Comparison of ENCODE assay signal across 9 mouse cellular contexts in the genomic region with DNA sequence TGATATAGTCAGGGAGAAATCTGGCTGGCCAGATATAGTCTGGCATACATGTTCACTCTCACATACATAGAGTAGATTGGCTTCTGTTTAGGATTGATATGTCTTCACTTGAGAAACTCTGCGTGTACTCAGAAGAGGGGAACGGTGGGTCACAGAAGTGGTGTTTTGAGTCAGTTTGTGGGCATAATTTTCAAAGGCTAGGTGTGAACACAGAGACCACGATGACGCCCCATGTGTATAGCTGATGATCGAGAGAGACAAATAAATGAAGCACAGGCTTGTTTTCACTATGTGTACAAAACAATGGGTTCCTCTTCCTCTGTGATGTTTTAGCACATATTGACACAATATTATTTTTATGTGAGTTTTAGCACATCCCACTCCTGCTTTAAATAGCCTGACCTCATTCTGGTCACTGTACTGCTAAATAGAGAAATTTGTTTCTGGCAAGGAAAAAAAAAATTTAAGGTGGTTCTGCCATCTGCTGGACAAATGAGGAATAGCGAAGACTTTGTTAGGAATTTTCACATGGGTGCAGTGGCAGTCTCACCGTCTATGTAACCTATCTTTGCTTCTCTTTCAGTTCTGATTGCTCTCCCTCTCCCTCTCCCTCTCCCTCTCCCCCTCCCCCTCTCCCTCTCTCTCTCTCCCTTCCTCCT. TPM values are rescaled to one million over a fixed set of nuclear protein-coding genes. Genes with fewer than 3 reads are reported as not detected.
DNase-seq lines count a peak whose midpoint lies in the region; ATAC-seq lines count a peak whose summit lies in the region.
"Had no signal": no experiment of that assay in that cellular context is flagged by ENCODE, and none has a peak within 500 bp of the region (broad histone marks: within the 10 kb centered on the region; RNA-seq: fewer than 3 reads in every experiment).

No protein-coding gene starts in this region.

- no peak overlapping the region for H3K9ac ChIP-seq in heart, embryonic 12.5 days
- no peak overlapping the region for H3K9ac ChIP-seq in midbrain, embryonic 14.5 days (replicated peaks; ENCODE audit: low read length)
- H3K9ac ChIP-seq: limb, embryonic 12.5 days had no signal

- no peaks in the 10 kb centered on the region for H3K36me3 ChIP-seq in heart, embryonic 12.5 days
- H3K36me3 ChIP-seq in midbrain, embryonic 14.5 days (ENCODE audit: control insufficient read depth, insufficient read depth, low read length), result no peaks in the 10 kb centered on the region
- H3K36me3 ChIP-seq: limb, embryonic 12.5 days had no signal

- intact Hi-C loops in heart, postnatal 25 days (cut with DNase I), result loop anchor here (1.0 to 2.0 kb wide), 3 partner anchors 48 to 206 kb away; a partner anchor contains a TSS

- no peak overlapping the region for H3K4me3 ChIP-seq in heart, embryonic 12.5 days
- H3K4me3 ChIP-seq in midbrain, embryonic 14.5 days (replicated peaks; ENCODE audit: low read depth, low read length), result no peak overlapping the region
- H3K4me3 ChIP-seq: limb, embryonic 12.5 days had no signal

- DNase-seq in heart, postnatal 25 days (ENCODE audit: low spot score), result no peak
- peak; percentile 61 for DNase-seq in CD4-positive helper T cell, adult 2 months (ENCODE audit: low read depth, low spot score)
- peak; percentile 87 for DNase-seq in adipocyte (ENCODE audit: low spot score)
- DNase-seq in embryo, embryonic 9.5 days (ENCODE audit: extremely low spot score), result peak; percentile 76
- DNase-seq in layer of hippocampus, adult 9-10 months (ENCODE audit: low spot score), result peak; percentile 59
- peak; percentile 89 for DNase-seq in midbrain, embryonic 14.5 days
- peak; percentile 73 for DNase-seq in testis, postnatal 10 days (ENCODE audit: low spot score)

- H3K27ac ChIP-seq in heart, embryonic 12.5 days (ENCODE audit: poor library complexity, severe bottlenecking), result no peak overlapping the region
- H3K27ac ChIP-seq in midbrain, embryonic 14.5 days (replicated peaks; ENCODE audit: low read depth, low read length), result no peak overlapping the region
- H3K27ac ChIP-seq: limb, embryonic 12.5 days had no signal

- H3K27me3 ChIP-seq in heart, embryonic 12.5 days (replicated peaks), result no peaks in the 10 kb centered on the region
- no peaks in the 10 kb centered on the region for H3K27me3 ChIP-seq in midbrain, embryonic 14.5 days (ENCODE audit: control insufficient read depth, insufficient read depth, low read length)
- H3K27me3 ChIP-seq: limb, embryonic 12.5 days had no signal

- no peaks in the 10 kb centered on the region for H3K9me3 ChIP-seq in heart, embryonic 12.5 days (replicated peaks)
- H3K9me3 ChIP-seq in midbrain, embryonic 14.5 days (ENCODE audit: control insufficient read depth, low read length), result no peaks in the 10 kb centered on the region
- H3K9me3 ChIP-seq: limb, embryonic 12.5 days had no signal

- ATAC-seq in heart, embryonic 12.5 days (ENCODE audit: insufficient number of reproducible peaks, low FRiP score), result no peak
- ATAC-seq in midbrain, embryonic 14.5 days (ENCODE audit: low FRiP score, low TSS enrichment), result no peak

- H3K4me1 ChIP-seq in heart, embryonic 12.5 days (replicated peaks), result peaks cover 18% of the 10 kb centered on the region
- 0 out of 2 replicates have a peak, but pooled peaks cover 5% of the 10 kb centered on the region for H3K4me1 ChIP-seq in midbrain, embryonic 14.5 days (ENCODE audit: control insufficient read depth, insufficient read depth, low read length)

- WGBS in heart, embryonic 12.5 days, result 55% methylated on average over 7 of the region's 7 CpGs
- 61% methylated on average over 7 of the region's 7 CpGs for WGBS in midbrain, embryonic 14.5 days

- H3K4me2 ChIP-seq in heart, embryonic 12.5 days, result peak overlapping the region; percentile 32; the same call in 1 of the 2 replicates
- H3K4me2 ChIP-seq in midbrain, embryonic 14.5 days (ENCODE audit: low read length), result no peak overlapping the region
- H3K4me2 ChIP-seq: limb, embryonic 12.5 days had no signal

RNA-seq across cellular contexts. Expression of a gene that starts 4.6 kb away (rescaled TPM):
- polyA plus RNA-seq in heart, embryonic 12.5 days (2016; fragmentation: Nextera tagmentation; extraction: Ambion mirVana), result 6.1 and 6.5 TPM in 2 replicates
- 1 to 10 TPM; 6.9 to 7.1 TPM for total RNA-seq in heart, postnatal 25 days (2021)
- 15.1 and 16.4 TPM in 2 replicates for polyA plus RNA-seq in midbrain, embryonic 14.5 days (2014; fragmentation: Nextera tagmentation; extraction: Ambion mirVana)

RNA-seq across cellular contexts. Expression of a gene that starts 31.7 kb away (rescaled TPM):
- 0.42 and 0.55 TPM in 2 replicates for polyA plus RNA-seq in heart, embryonic 12.5 days (2016; fragmentation: Nextera tagmentation; extraction: Ambion mirVana)
- 100 to 1,000 TPM; 162 to 166 TPM for total RNA-seq in heart, postnatal 25 days (2021)
- polyA plus RNA-seq in midbrain, embryonic 14.5 days (2014; fragmentation: Nextera tagmentation; extraction: Ambion mirVana), result 0.36 and 0.53 TPM in 2 replicates

RNA-seq across cellular contexts. Expression of a gene that starts 48.0 kb away (rescaled TPM):
- 37.4 and 39.5 TPM in 2 replicates for polyA plus RNA-seq in heart, embryonic 12.5 days (2016; fragmentation: Nextera tagmentation; extraction: Ambion mirVana)
- total RNA-seq in heart, postnatal 25 days (2021), result 100 to 1,000 TPM; 123 to 140 TPM
- polyA plus RNA-seq in midbrain, embryonic 14.5 days (2014; fragmentation: Nextera tagmentation; extraction: Ambion mirVana), result 51.5 and 51.7 TPM in 2 replicates
